Mouse (Mus musculus): ENCODE data around the gene Rai1.
A peak's percentile ranks its signal among the peaks of the same experiment; 100 is the strongest.

GRCm38 (mm10) chr11:60070599-60070998, 34.2 kb upstream of the Rai1 start:
- TF ChIP-seq EP300 (IDR thresholded peaks at IDR 0.05; ENCODE audit: low read depth in 1 of 2, low read length in 2 of 2) (no peak), SMC3 (IDR thresholded peaks at IDR 0.05; ENCODE audit: low read depth, low read length) (peak; percentile 80), POLR2A (IDR thresholded peaks at IDR 0.05; ENCODE audit: control insufficient read depth in 1 of 2, insufficient read depth in 1 of 2, low read depth in 1 of 2, low read length in 2 of 2, poor library complexity in 1 of 2) (no peak), CTCF (IDR thresholded peaks at IDR 0.05 in 2 of 3, conservative IDR thresholded peaks at IDR 0.05 in 1 of 3; ENCODE audit: control insufficient read depth in 1 of 3, insufficient read depth in 1 of 3, low read depth in 2 of 3, low read length in 3 of 3, poor library complexity in 1 of 3, severe bottlenecking in 1 of 3) (peak; percentile 74 to 94 (median 87)), KAT2A (conservative IDR thresholded peaks at IDR 0.05; ENCODE audit: low read depth, low read length) (no peak), POLR2AphosphoS2 (IDR thresholded peaks at IDR 0.05; ENCODE audit: low read length) (no peak), MYC (IDR thresholded peaks at IDR 0.05; ENCODE audit: low read depth, low read length) (0 out of 2 replicates have a peak, but pooled peaks have one; percentile 25), JUND (IDR thresholded peaks at IDR 0.05; ENCODE audit: low read depth, low read length) (no peak), CHD2 (IDR thresholded peaks at IDR 0.05; ENCODE audit: low read length) (no peak), USF1 (IDR thresholded peaks at IDR 0.05; ENCODE audit: low read depth, low read length) (0 out of 2 replicates have a peak, but pooled peaks have one; percentile 18)

Data from MEL (cell line).